Mouse (Mus musculus): ENCODE measurements around the gene Avpr1b. TPM values are rescaled to one million over a fixed set of nuclear protein-coding genes. Genes with fewer than 3 reads are reported as not detected.

Avpr1b gene
- polyA plus RNA-seq, 1 experiment from 2014 or later = not detected

- Histone ChIP-seq H3K9ac (peak overlapping the region; percentile 52), H3K27me3 (replicated peaks) (no peaks in the 10 kb centered on the region), H3K4me1 (peaks cover 4% of the 10 kb centered on the region; the same call in 1 of the 2 replicates), H3K36me3 (no peaks in the 10 kb centered on the region), H3K4me3 (no peak overlapping the region; the same call in 1 of the 2 replicates), H3K9me3 (no peaks in the 10 kb centered on the region), H3K4me2 (replicated peaks) (peak overlapping the region; percentile 53), H3K27ac (peak overlapping the region; percentile 5; the same call in 1 of the 2 replicates)
- peak; percentile 88 for ATAC-seq (ENCODE audit: low FRiP score, low read depth)
- WGBS = under 1% methylated on average over 11 of the region's 11 CpGs
Observed at GRCm38 (mm10) chr1:131657945-131658354, 58.9 kb downstream of the Avpr1b start.

- Histone ChIP-seq H3K9me3 (no peaks in the 10 kb centered on the region), H3K27me3 (replicated peaks) (no peaks in the 10 kb centered on the region), H3K27ac (no peak overlapping the region), H3K4me2 (replicated peaks) (no peak overlapping the region), H3K4me3 (no peak overlapping the region), H3K4me1 (peaks cover 4% of the 10 kb centered on the region; the same call in 1 of the 2 replicates), H3K36me3 (no peaks in the 10 kb centered on the region), H3K9ac (no peak overlapping the region)
- WGBS = 78% methylated on average over 5 of the region's 5 CpGs
- ATAC-seq (ENCODE audit: low FRiP score, low read depth) = no peak
Observed at GRCm38 (mm10) chr1:131659512-131660085, 60.6 kb downstream of the Avpr1b start.

GRCm38 (mm10) chr1:131660266-131660665, 61.2 kb downstream of the Avpr1b start:
- H3K9ac ChIP-seq = no peak overlapping the region
- 79% methylated on average over 2 of the region's 2 CpGs for WGBS
- H3K27ac ChIP-seq = no peak overlapping the region
- H3K4me3 ChIP-seq = no peak overlapping the region
- no peak overlapping the region for H3K4me2 ChIP-seq (replicated peaks)
- ATAC-seq (ENCODE audit: low FRiP score, low read depth) = no peak
- H3K9me3 ChIP-seq = no peaks in the 10 kb centered on the region
- no peaks in the 10 kb centered on the region for H3K27me3 ChIP-seq (replicated peaks)
- peaks cover 4% of the 10 kb centered on the region; the same call in 1 of the 2 replicates for H3K4me1 ChIP-seq
- no peaks in the 10 kb centered on the region for H3K36me3 ChIP-seq

- H3K4me2 ChIP-seq (replicated peaks) = no peak overlapping the region
- no peak overlapping the region for H3K4me3 ChIP-seq
- no peaks in the 10 kb centered on the region for H3K27me3 ChIP-seq (replicated peaks)
- no peaks in the 10 kb centered on the region for H3K36me3 ChIP-seq
- H3K9me3 ChIP-seq = no peaks in the 10 kb centered on the region
- H3K9ac ChIP-seq = no peak overlapping the region
- peaks cover 4% of the 10 kb centered on the region; the same call in 1 of the 2 replicates for H3K4me1 ChIP-seq
- 79% methylated on average over 7 of the region's 7 CpGs for WGBS
- ATAC-seq (ENCODE audit: low FRiP score, low read depth) = no peak
- H3K27ac ChIP-seq = no peak overlapping the region
Observed at GRCm38 (mm10) chr1:131660716-131661472, 61.9 kb downstream of the Avpr1b start.

Other genes with a start within 250 kb of the Avpr1b start
- 13.5 and 14.2 TPM in 2 replicates for gene Srgap2, start 71.9 kb upstream of the Avpr1b start, polyA plus RNA-seq (2016; fragmentation: Nextera tagmentation; extraction: Ambion mirVana)
- 2.4 and 3.4 TPM in 2 replicates for gene Fam72a, start 71.3 kb upstream of the Avpr1b start, polyA plus RNA-seq (2016; fragmentation: Nextera tagmentation; extraction: Ambion mirVana)
- 0.11 and 0.18 TPM in 2 replicates for gene Ctse, start 39.1 kb downstream of the Avpr1b start, polyA plus RNA-seq (2016; fragmentation: Nextera tagmentation; extraction: Ambion mirVana)
- gene Rab7b, start 89.5 kb downstream of the Avpr1b start, polyA plus RNA-seq (2016; fragmentation: Nextera tagmentation; extraction: Ambion mirVana) = 1.3 TPM in 2 replicates
- not detected in 2 replicates for gene Slc26a9, start 144.8 kb downstream of the Avpr1b start, polyA plus RNA-seq (2016; fragmentation: Nextera tagmentation; extraction: Ambion mirVana)
- gene Pm20d1, start 198.1 kb downstream of the Avpr1b start, polyA plus RNA-seq (2016; fragmentation: Nextera tagmentation; extraction: Ambion mirVana) = 0.51 and 0.58 TPM in 2 replicates
- gene Slc41a1, start 228.3 kb downstream of the Avpr1b start, polyA plus RNA-seq (2016; fragmentation: Nextera tagmentation; extraction: Ambion mirVana) = 11.3 and 11.4 TPM in 2 replicates